ENCODE assay signal across 22 mouse cellular contexts in genomic region chr6:108149235-108149634, GRCm38 (mm10). TPM values are rescaled to one million over a fixed set of nuclear protein-coding genes. Genes with fewer than 3 reads are reported as not detected.
DNase-seq lines count a peak whose midpoint lies in the region; ATAC-seq and TF ChIP-seq lines count a peak whose summit lies in the region.
"Had no signal": no experiment of that assay in that cellular context is flagged by ENCODE, and none has a peak within 500 bp of the region (broad histone marks: within the 10 kb centered on the region; RNA-seq: fewer than 3 reads in every experiment).

No protein-coding gene starts in this region.

- DNase-seq in forebrain, embryonic 14.5 days (ENCODE audit: low spot score), result peak; percentile 37
- DNase-seq in brain, embryonic 14.5 days (ENCODE audit: low read depth), result peak; percentile 41
- no peak for DNase-seq in spleen, postnatal 14 days (ENCODE audit: low spot score in 2 of 2)
- DNase-seq: adrenal gland, adult 8-10 months; adrenal gland, postnatal 14 days; adrenal gland, postnatal 36 days; B cell, adult 2 months; cerebellum, adult 11-12 months; cerebellum, adult 2 months; cerebellum, adult 9-10 months; cerebellum, postnatal 10 days; cerebellum, postnatal 25 days had no signal

- no peaks in the 10 kb centered on the region for H3K27me3 ChIP-seq in forebrain, embryonic 14.5 days (replicated peaks; ENCODE audit: control insufficient read depth, insufficient read depth, low read length)
- no peaks in the 10 kb centered on the region for H3K27me3 ChIP-seq in forebrain, embryonic 13.5 days
- no peaks in the 10 kb centered on the region for H3K27me3 ChIP-seq in forebrain, embryonic 16.5 days (replicated peaks; ENCODE audit: control insufficient read depth, insufficient read depth, low read length)
- no peaks in the 10 kb centered on the region for H3K27me3 ChIP-seq in forebrain, embryonic 12.5 days
- H3K27me3 ChIP-seq: CH12.LX; embryonic facial prominence, embryonic 12.5 days; Patski had no signal

- no peaks in the 10 kb centered on the region for H3K36me3 ChIP-seq in forebrain, embryonic 14.5 days (ENCODE audit: control insufficient read depth, insufficient read depth, low read length)
- 0 out of 2 replicates have a peak, but pooled peaks cover 7% of the 10 kb centered on the region for H3K36me3 ChIP-seq in forebrain, embryonic 13.5 days (ENCODE audit: poor library complexity, severe bottlenecking)
- H3K36me3 ChIP-seq in forebrain, embryonic 16.5 days (ENCODE audit: control insufficient read depth, insufficient read depth), result no peaks in the 10 kb centered on the region
- H3K36me3 ChIP-seq in forebrain, embryonic 12.5 days (replicated peaks), result no peaks in the 10 kb centered on the region; the same call in none of the 2 replicates

- TF ChIP-seq POLR2A in brain, embryonic 14.5 days (IDR thresholded peaks at IDR 0.05; ENCODE audit: borderline replicate concordance, extremely low read depth, insufficient read depth, insufficient read length, poor library complexity, severe bottlenecking), result no peak

- H3K27ac ChIP-seq in forebrain, embryonic 14.5 days (ENCODE audit: low read depth, low read length), result no peak overlapping the region
- H3K27ac ChIP-seq in forebrain, embryonic 13.5 days, result no peak overlapping the region
- peak overlapping the region; percentile 31 for H3K27ac ChIP-seq in forebrain, embryonic 16.5 days (ENCODE audit: low read length)
- H3K27ac ChIP-seq in forebrain, embryonic 12.5 days, result no peak overlapping the region
- H3K27ac ChIP-seq: embryonic facial prominence, embryonic 10.5 days; embryonic facial prominence, embryonic 12.5 days had no signal

- no peaks in the 10 kb centered on the region for H3K9me3 ChIP-seq in forebrain, embryonic 14.5 days (replicated peaks; ENCODE audit: control insufficient read depth, low read length)
- no peaks in the 10 kb centered on the region for H3K9me3 ChIP-seq in forebrain, embryonic 13.5 days (replicated peaks)
- no peaks in the 10 kb centered on the region for H3K9me3 ChIP-seq in forebrain, embryonic 16.5 days (ENCODE audit: control insufficient read depth, low read length)
- H3K9me3 ChIP-seq in forebrain, embryonic 12.5 days, result no peaks in the 10 kb centered on the region
- H3K9me3 ChIP-seq: embryonic facial prominence, embryonic 10.5 days; embryonic facial prominence, embryonic 12.5 days; G1E had no signal

- TF ChIP-seq CTCF in brain, embryonic 14.5 days (IDR thresholded peaks at IDR 0.05; ENCODE audit: borderline replicate concordance, extremely low read depth, insufficient read depth, insufficient read length), result no peak

- H3K9ac ChIP-seq in forebrain, embryonic 14.5 days (ENCODE audit: low read length), result no peak overlapping the region
- no peak overlapping the region for H3K9ac ChIP-seq in forebrain, embryonic 13.5 days
- no peak overlapping the region for H3K9ac ChIP-seq in forebrain, embryonic 16.5 days (replicated peaks; ENCODE audit: low read depth, low read length)
- no peak overlapping the region for H3K9ac ChIP-seq in forebrain, embryonic 12.5 days
- H3K9ac ChIP-seq: embryonic facial prominence, embryonic 12.5 days had no signal

- ATAC-seq in forebrain, embryonic 14.5 days, result no peak
- ATAC-seq in forebrain, embryonic 13.5 days, result no peak; the same call in 1 of the 2 replicates
- peak; percentile 38 for ATAC-seq in forebrain, embryonic 16.5 days
- ATAC-seq in forebrain, embryonic 12.5 days (ENCODE audit: low FRiP score), result no peak
- ATAC-seq: activated CD4-positive, CD25-positive, alpha-beta regulatory T cell, adult 4 months; CD4-positive, CD25-positive, alpha-beta regulatory T cell, adult 4 months; Patski had no signal

- 86% methylated on average over 4 of the region's 4 CpGs for WGBS in forebrain, embryonic 14.5 days
- WGBS in forebrain, embryonic 13.5 days, result 93% methylated on average over 4 of the region's 4 CpGs
- 79% methylated on average over 4 of the region's 4 CpGs for WGBS in forebrain, embryonic 16.5 days
- 94% methylated on average over 4 of the region's 4 CpGs for WGBS in forebrain, embryonic 12.5 days

- no peak overlapping the region for H3K4me2 ChIP-seq in forebrain, embryonic 14.5 days (ENCODE audit: low read length)
- no peak overlapping the region for H3K4me2 ChIP-seq in forebrain, embryonic 13.5 days
- H3K4me2 ChIP-seq in forebrain, embryonic 16.5 days (ENCODE audit: low read length), result no peak overlapping the region
- no peak overlapping the region for H3K4me2 ChIP-seq in forebrain, embryonic 12.5 days
- H3K4me2 ChIP-seq: embryonic facial prominence, embryonic 12.5 days had no signal

- no peak overlapping the region for H3K4me3 ChIP-seq in forebrain, embryonic 14.5 days (ENCODE audit: low read depth, low read length)
- no peak overlapping the region for H3K4me3 ChIP-seq in forebrain, embryonic 13.5 days
- no peak overlapping the region for H3K4me3 ChIP-seq in forebrain, embryonic 16.5 days (replicated peaks; ENCODE audit: low read length)
- no peak overlapping the region for H3K4me3 ChIP-seq in forebrain, embryonic 12.5 days (replicated peaks)
- H3K4me3 ChIP-seq: embryonic facial prominence, embryonic 10.5 days; embryonic facial prominence, embryonic 12.5 days had no signal

- H3K4me1 ChIP-seq in forebrain, embryonic 14.5 days (ENCODE audit: control insufficient read depth, insufficient read depth, low read length), result peaks cover 4% of the 10 kb centered on the region; the same call in 1 of the 2 replicates
- H3K4me1 ChIP-seq in forebrain, embryonic 13.5 days, result peaks cover 13% of the 10 kb centered on the region
- peaks cover 21% of the 10 kb centered on the region for H3K4me1 ChIP-seq in forebrain, embryonic 16.5 days (replicated peaks; ENCODE audit: control insufficient read depth, insufficient read depth, low read length)
- H3K4me1 ChIP-seq in forebrain, embryonic 12.5 days, result peaks cover 17% of the 10 kb centered on the region
- H3K4me1 ChIP-seq: embryonic facial prominence, embryonic 10.5 days had no signal

RNA-seq across cellular contexts. Expression of gene Sumf1, which starts 36.1 kb away (rescaled TPM):
- 12.5 TPM in 2 replicates for polyA plus RNA-seq in forebrain, embryonic 14.5 days (2014; fragmentation: Nextera tagmentation; extraction: Ambion mirVana)
- 12.6 and 13.6 TPM in 2 replicates for polyA plus RNA-seq in forebrain, embryonic 13.5 days (2015; fragmentation: Nextera tagmentation; extraction: Ambion mirVana)
- polyA plus RNA-seq in forebrain, embryonic 16.5 days (2015; fragmentation: Nextera tagmentation; extraction: Ambion mirVana), result 11.7 and 12.0 TPM in 2 replicates
- 17.0 and 17.1 TPM in 2 replicates for polyA plus RNA-seq in forebrain, embryonic 12.5 days (2016; fragmentation: Nextera tagmentation; extraction: Ambion mirVana)
- 7.5 and 9.8 TPM in 2 replicates for polyA plus RNA-seq in brain, embryonic 14.5 days (2012; rRNA removed)

Comparison
In these comparisons a context has a peak if more than half of its experiments do, and no peak if none do; other contexts are left out.
1. DNase-seq: peak in forebrain, embryonic 14.5 days (single experiment) and brain, embryonic 14.5 days (single experiment); none in spleen, postnatal 14 days (0 of 2).